Mouse (Mus musculus) adrenal gland, postnatal 4 days (tissue): ENCODE measurements around the gene Mmp21. TPM values are rescaled to one million over a fixed set of nuclear protein-coding genes. Genes with fewer than 3 reads are reported as not detected.
A peak's percentile ranks its signal among the peaks of the same experiment; 100 is the strongest.

Experiments
- DNase-seq, 2 experiments: peaks; one replicate each; pipeline ENCODE4 v3.0.0; 2021 to 2022; ENCODE audit warnings: low spot score in 2 of 2, mixed read lengths in 2 of 2
- total RNA-seq, 2 experiments: library from RNA; stranded (reverse); gene quantifications; 2 replicates each; pipeline ENCODE4 v1.2.3; 2021

Gene Mmp21
- total RNA-seq, 2 experiments from 2014 or later, result not detected

- DNase-seq, result no peak
Measured at GRCm38 (mm10) chr7:133669071-133669470, 10.8 kb downstream of the Mmp21 start.

- DNase-seq, result no peak
Measured at GRCm38 (mm10) chr7:133662467-133662866, 17.4 kb downstream of the Mmp21 start.

GRCm38 (mm10) chr7:133645716-133646115 is 34.1 kb downstream of the Mmp21 start:
- no peak for DNase-seq

- DNase-seq, result no peak
Measured at GRCm38 (mm10) chr7:133638821-133639220, 41.0 kb downstream of the Mmp21 start.

GRCm38 (mm10) chr7:133638306-133638705 is 41.6 kb downstream of the Mmp21 start:
- DNase-seq, result no peak

- peak; percentile 85 to 97 for DNase-seq
Measured at GRCm38 (mm10) chr7:133637361-133638305, 42.2 kb downstream of the Mmp21 start, which contains the start of gene Edrf1. Gene Edrf1, plus strand, starts transcription at chr7:133637543.

- peak; percentile 64 to 77 for DNase-seq
Measured at GRCm38 (mm10) chr7:133636738-133637352, 43.0 kb downstream of the Mmp21 start.

GRCm38 (mm10) chr7:133634932-133635650 is 44.8 kb downstream of the Mmp21 start:
- DNase-seq, result no peak

GRCm38 (mm10) chr7:133632476-133632875 is 47.4 kb downstream of the Mmp21 start:
- DNase-seq, result peak in 1 of 2 experiments; percentile 29

GRCm38 (mm10) chr7:133630821-133631220 is 49.0 kb downstream of the Mmp21 start:
- DNase-seq, result no peak

GRCm38 (mm10) chr7:133627184-133627936 is 52.5 kb downstream of the Mmp21 start:
- DNase-seq, result no peak

Other genes starting within 250 kb of the Mmp21 start
- not detected for gene Tex36, start 77.9 kb downstream of the Mmp21 start, total RNA-seq
- gene Edrf1, start 42.5 kb downstream of the Mmp21 start, total RNA-seq, result 10 to 100 TPM; 21.3 to 25.8 TPM
- 10 to 100 TPM; 60.6 to 69.8 TPM for gene Bccip, start 29.3 kb upstream of the Mmp21 start, total RNA-seq
- gene Uros, start 30.0 kb upstream of the Mmp21 start, total RNA-seq, result 10 to 100 TPM; 13.4 to 14.5 TPM
- gene Fank1, start 96.8 kb upstream of the Mmp21 start, total RNA-seq, result 1 to 10 TPM in 1 of 2 experiments, under 1 TPM in 1; 0.71 to 1.1 TPM
- 10 to 100 TPM; 54.6 to 57.6 TPM for gene Dhx32, start 102.7 kb upstream of the Mmp21 start, total RNA-seq